Mouse (Mus musculus): ENCODE measurements around the gene Veph1.

Veph1 gene

GRCm38 (mm10) chr3:66087608-66088007 is 209.0 kb downstream of the Veph1 start:
- H3K27me3 ChIP-seq (ENCODE audit: control insufficient read depth, insufficient read depth, low read length, poor library complexity, severe bottlenecking) = no peaks in the 10 kb centered on the region; the same call in 1 of the 2 replicates
- no peaks in the 10 kb centered on the region for H3K36me3 ChIP-seq (ENCODE audit: control insufficient read depth, insufficient read depth, low read length, poor library complexity, severe bottlenecking)
- no peak for DNase-seq (ENCODE audit: low read depth, low spot score)

GRCm38 (mm10) chr3:66083856-66084255 is 212.8 kb downstream of the Veph1 start:
- H3K27me3 ChIP-seq (ENCODE audit: control insufficient read depth, insufficient read depth, low read length, poor library complexity, severe bottlenecking) = no peaks in the 10 kb centered on the region; the same call in 1 of the 2 replicates
- DNase-seq (ENCODE audit: low read depth, low spot score) = no peak
- no peaks in the 10 kb centered on the region for H3K36me3 ChIP-seq (ENCODE audit: control insufficient read depth, insufficient read depth, low read length, poor library complexity, severe bottlenecking)

- Histone ChIP-seq H3K36me3 (ENCODE audit: control insufficient read depth, insufficient read depth, low read length, poor library complexity, severe bottlenecking) (no peaks in the 10 kb centered on the region), H3K27me3 (ENCODE audit: control insufficient read depth, insufficient read depth, low read length, poor library complexity, severe bottlenecking) (no peaks in the 10 kb centered on the region; the same call in 1 of the 2 replicates)
- DNase-seq (ENCODE audit: low read depth, low spot score) = no peak
Observed at GRCm38 (mm10) chr3:66083407-66083806, 213.2 kb downstream of the Veph1 start.

- Histone ChIP-seq H3K36me3 (ENCODE audit: control insufficient read depth, insufficient read depth, low read length, poor library complexity, severe bottlenecking) (no peaks in the 10 kb centered on the region), H3K27me3 (ENCODE audit: control insufficient read depth, insufficient read depth, low read length, poor library complexity, severe bottlenecking) (no peaks in the 10 kb centered on the region; the same call in 1 of the 2 replicates)
- DNase-seq (ENCODE audit: low read depth, low spot score) = no peak
Observed at GRCm38 (mm10) chr3:66082975-66083374, 213.7 kb downstream of the Veph1 start.

GRCm38 (mm10) chr3:66081363-66081736 is 215.3 kb downstream of the Veph1 start:
- no peaks in the 10 kb centered on the region for H3K27me3 ChIP-seq (ENCODE audit: control insufficient read depth, insufficient read depth, low read length, poor library complexity, severe bottlenecking)
- no peaks in the 10 kb centered on the region for H3K36me3 ChIP-seq (ENCODE audit: control insufficient read depth, insufficient read depth, low read length, poor library complexity, severe bottlenecking)
- no peak for DNase-seq (ENCODE audit: low read depth, low spot score)

GRCm38 (mm10) chr3:66080631-66081362 is 215.8 kb downstream of the Veph1 start:
- Histone ChIP-seq H3K27me3 (ENCODE audit: control insufficient read depth, insufficient read depth, low read length, poor library complexity, severe bottlenecking) (no peaks in the 10 kb centered on the region), H3K36me3 (ENCODE audit: control insufficient read depth, insufficient read depth, low read length, poor library complexity, severe bottlenecking) (no peaks in the 10 kb centered on the region)
- DNase-seq (ENCODE audit: low read depth, low spot score) = no peak

GRCm38 (mm10) chr3:66079886-66080285 is 216.8 kb downstream of the Veph1 start:
- H3K36me3 ChIP-seq (ENCODE audit: control insufficient read depth, insufficient read depth, low read length, poor library complexity, severe bottlenecking) = no peaks in the 10 kb centered on the region
- no peak for DNase-seq (ENCODE audit: low read depth, low spot score)

GRCm38 (mm10) chr3:66078898-66079537 is 217.6 kb downstream of the Veph1 start:
- Histone ChIP-seq H3K36me3 (ENCODE audit: control insufficient read depth, insufficient read depth, low read length, poor library complexity, severe bottlenecking) (no peaks in the 10 kb centered on the region), H3K27me3 (ENCODE audit: control insufficient read depth, insufficient read depth, low read length, poor library complexity, severe bottlenecking) (no peaks in the 10 kb centered on the region)
- DNase-seq (ENCODE audit: low read depth, low spot score) = no peak

More at GRCm38 (mm10) chr3:66079886-66080285, 216.8 kb downstream of the Veph1 start:
- H3K27me3 ChIP-seq (ENCODE audit: control insufficient read depth, insufficient read depth, low read length, poor library complexity, severe bottlenecking) = no peaks in the 10 kb centered on the region

GRCm38 (mm10) chr3:66078026-66078721 is 218.5 kb downstream of the Veph1 start:
- DNase-seq (ENCODE audit: low read depth, low spot score) = peak; percentile 35

GRCm38 (mm10) chr3:66070274-66070673 is 226.4 kb downstream of the Veph1 start:
- Histone ChIP-seq H3K36me3 (ENCODE audit: control insufficient read depth, insufficient read depth, low read length, poor library complexity, severe bottlenecking) (no peaks in the 10 kb centered on the region), H3K27me3 (ENCODE audit: control insufficient read depth, insufficient read depth, low read length, poor library complexity, severe bottlenecking) (no peaks in the 10 kb centered on the region)
- DNase-seq (ENCODE audit: low read depth, low spot score) = no peak

More at GRCm38 (mm10) chr3:66078026-66078721, 218.5 kb downstream of the Veph1 start:
- no peaks in the 10 kb centered on the region for H3K36me3 ChIP-seq (ENCODE audit: control insufficient read depth, insufficient read depth, low read length, poor library complexity, severe bottlenecking)
- H3K27me3 ChIP-seq (ENCODE audit: control insufficient read depth, insufficient read depth, low read length, poor library complexity, severe bottlenecking) = no peaks in the 10 kb centered on the region

- H3K27me3 ChIP-seq (ENCODE audit: control insufficient read depth, insufficient read depth, low read length, poor library complexity, severe bottlenecking) = no peaks in the 10 kb centered on the region
- DNase-seq (ENCODE audit: low read depth, low spot score) = peak; percentile 45
- H3K36me3 ChIP-seq (ENCODE audit: control insufficient read depth, insufficient read depth, low read length, poor library complexity, severe bottlenecking) = no peaks in the 10 kb centered on the region
Observed at GRCm38 (mm10) chr3:66063881-66064280, 232.8 kb downstream of the Veph1 start.

GRCm38 (mm10) chr3:66056912-66057311 is 239.7 kb downstream of the Veph1 start:
- Histone ChIP-seq H3K36me3 (ENCODE audit: control insufficient read depth, insufficient read depth, low read length, poor library complexity, severe bottlenecking) (no peaks in the 10 kb centered on the region), H3K27me3 (ENCODE audit: control insufficient read depth, insufficient read depth, low read length, poor library complexity, severe bottlenecking) (no peaks in the 10 kb centered on the region)
- DNase-seq (ENCODE audit: low read depth, low spot score) = no peak

GRCm38 (mm10) chr3:66055652-66056051 is 241.0 kb downstream of the Veph1 start:
- no peaks in the 10 kb centered on the region for H3K36me3 ChIP-seq (ENCODE audit: control insufficient read depth, insufficient read depth, low read length, poor library complexity, severe bottlenecking)

GRCm38 (mm10) chr3:66050092-66050886 is 246.3 kb downstream of the Veph1 start:
- H3K27me3 ChIP-seq (ENCODE audit: control insufficient read depth, insufficient read depth, low read length, poor library complexity, severe bottlenecking) = no peaks in the 10 kb centered on the region
- no peaks in the 10 kb centered on the region for H3K36me3 ChIP-seq (ENCODE audit: control insufficient read depth, insufficient read depth, low read length, poor library complexity, severe bottlenecking)
- DNase-seq (ENCODE audit: low read depth, low spot score) = no peak

More at GRCm38 (mm10) chr3:66055652-66056051, 241.0 kb downstream of the Veph1 start:
- H3K27me3 ChIP-seq (ENCODE audit: control insufficient read depth, insufficient read depth, low read length, poor library complexity, severe bottlenecking) = no peaks in the 10 kb centered on the region
- DNase-seq (ENCODE audit: low read depth, low spot score) = no peak

Data from splenic B cell, adult 2 months (primary cell).